Mouse (Mus musculus) heart, adult 2 months (tissue): ENCODE results near the gene Foxn3. TPM values are rescaled to one million over a fixed set of nuclear protein-coding genes. Genes with fewer than 3 reads are reported as not detected.
A peak's percentile ranks its signal among the peaks of the same experiment; 100 is the strongest.
"Not testable (repeated sequence)": the region's sequence is repeated elsewhere in the genome, so short reads cannot be mapped to it uniquely, and the experiment has no call there.

Experiments
- DNase-seq, 2 experiments: peaks; one replicate each; pipeline ENCODE4 v3.0.0; 2021
- H3K27ac ChIP-seq: fragments of 200-600 bp; 2 replicates; pipeline ENCODE4 v1.8.1; 2022
- H3K27me3 ChIP-seq: fragments of 200-500 bp; 2 replicates; pipeline ENCODE4 v1.6.1; 2012; ENCODE audit warnings: mild to moderate bottlenecking, low read length, inconsistent platforms, mixed read lengths; ENCODE audit not compliant: control insufficient read depth, insufficient read depth
- H3K36me3 ChIP-seq: fragments of 200-500 bp; 2 replicates; pipeline ENCODE4 v1.6.1; 2012; ENCODE audit warnings: low read length, inconsistent platforms; ENCODE audit not compliant: control insufficient read depth, insufficient read depth
- H3K4me1 ChIP-seq: fragments of 200-500 bp; 2 replicates; pipeline ENCODE4 v1.6.1; 2011; ENCODE audit warnings: low read length; ENCODE audit not compliant: control insufficient read depth, insufficient read depth
- H3K4me3 ChIP-seq: fragments of 200-600 bp; 2 replicates; pipeline ENCODE4 v1.8.1; 2022
- H3K79me2 ChIP-seq: fragments of 200-500 bp; replicated peaks from 2 replicates; pipeline ENCODE4 v1.6.1; 2012; ENCODE audit warnings: mild to moderate bottlenecking, inconsistent platforms, low read length, moderate library complexity, mixed read lengths; ENCODE audit not compliant: control insufficient read depth, insufficient read depth
- H3K9ac ChIP-seq: fragments of 200-500 bp; 2 replicates; pipeline ENCODE4 v1.6.1; 2012; ENCODE audit warnings: low read depth, mild to moderate bottlenecking, control low read depth, inconsistent platforms, low read length, mixed read lengths
- CTCF ChIP-seq: fragments of 200-600 bp; IDR thresholded peaks from 2 replicates; pipeline ENCODE4 v1.8.1; 2022; ENCODE audit warnings: antibody characterized with exemption, mild to moderate bottlenecking, moderate library complexity
- EP300 ChIP-seq: fragments of 200-500 bp; IDR thresholded peaks from 2 replicates; pipeline ENCODE4 v1.6.1; 2011; ENCODE audit warnings: low read depth, low read length, control low read depth; ENCODE audit not compliant: insufficient read depth
- POLR2A ChIP-seq: fragments of 200-500 bp; IDR thresholded peaks from 2 replicates; pipeline ENCODE4 v1.6.1; 2011; ENCODE audit warnings: mild to moderate bottlenecking, low read depth, low read length, control low read depth; ENCODE audit not compliant: insufficient read depth
- WGBS: fragments of 180-500 bp; shearing (Covaris S2); methylation state at CpG from one replicate; pipeline ENCODE4 v1.1.7; 2018; 5-methylcytosine and 5-hydroxymethylcytosine counted together
- intact Hi-C: fragments of 180-260 bp; cut with DNase I; formaldehyde crosslinking; loops from one replicate; pipeline ENCODE4 v1.15.1; 2025
- polyA plus RNA-seq: library from polyadenylated mRNA; depleted of rRNA; stranded (reverse); fragments of >200 nt; gene quantifications from 2 replicates; pipeline ENCODE4 v1.2.3, GENCODE M21; 2012
- total RNA-seq, 2 experiments: library from RNA; stranded (reverse); gene quantifications; 2 replicates each; pipeline ENCODE4 v1.2.3; 2021

The Foxn3 gene
- total and polyA plus RNA-seq, 3 experiments: 28.1 to 117 (median 106) TPM

DNA sequence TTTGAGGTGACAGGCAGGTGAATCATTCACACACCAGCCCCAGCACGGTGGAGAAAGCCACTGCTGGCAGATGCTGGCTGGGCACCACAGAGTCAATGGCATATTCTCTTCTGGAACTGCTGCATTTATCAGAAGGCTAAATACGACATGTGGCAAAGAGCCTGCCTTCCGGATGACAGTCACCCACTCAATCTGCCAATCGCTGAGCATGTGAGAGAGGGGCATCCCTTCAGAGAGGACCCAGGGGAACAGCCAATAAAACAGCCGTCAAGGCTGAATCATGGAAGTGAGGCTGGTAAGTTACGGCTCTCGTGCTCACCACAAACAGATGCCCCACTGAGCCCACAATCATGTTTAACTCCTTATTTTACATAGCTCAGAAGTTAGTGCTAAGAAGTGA, 366.4 kb downstream of the Foxn3 start:
- Histone ChIP-seq H3K36me3 (no peaks in the 10 kb centered on the region), H3K27ac (no peak overlapping the region), H3K9ac (no peak overlapping the region), H3K4me3 (no peak overlapping the region), H3K4me1 (peaks cover 1% of the 10 kb centered on the region; the same call in 1 of the 2 replicates), H3K79me2 (no peaks in the 10 kb centered on the region), H3K27me3 (no peaks in the 10 kb centered on the region)
- intact Hi-C loops: no loop called here
- DNase-seq: peak in 1 of 2 experiments; percentile 25
- TF ChIP-seq CTCF (no peak), POLR2A (no peak), EP300 (no peak)
- WGBS: 66% methylated on average over 7 of the region's 7 CpGs

DNA sequence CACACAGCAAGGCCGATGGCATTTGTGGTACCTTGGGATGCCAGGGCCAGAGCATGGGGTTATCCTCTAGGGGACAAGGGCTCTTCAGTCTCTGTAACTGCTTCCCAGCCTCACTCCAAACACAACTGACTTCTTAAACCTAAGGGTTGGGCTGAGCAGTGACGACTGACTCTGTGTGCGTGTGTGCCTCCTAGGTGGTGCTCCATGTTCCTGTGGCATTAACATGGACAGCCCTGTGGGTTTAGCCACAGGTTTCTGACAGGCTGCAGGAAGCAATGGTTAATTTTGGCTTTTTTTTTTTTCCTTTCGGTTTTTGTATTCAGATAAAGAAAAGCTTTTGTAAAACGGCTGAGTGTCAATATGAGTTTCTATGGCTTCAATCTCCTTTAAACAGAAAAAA, 367.7 kb downstream of the Foxn3 start:
- intact Hi-C loops: no loop called here
- DNase-seq: no peak
- Histone ChIP-seq H3K36me3 (no peaks in the 10 kb centered on the region), H3K27me3 (no peaks in the 10 kb centered on the region), H3K4me3 (no peak overlapping the region), H3K4me1 (peaks cover 1% of the 10 kb centered on the region; the same call in 1 of the 2 replicates), H3K9ac (no peak overlapping the region), H3K27ac (no peak overlapping the region), H3K79me2 (no peaks in the 10 kb centered on the region)
- WGBS: 88% methylated on average over 5 of the region's 5 CpGs
- TF ChIP-seq CTCF (no peak), POLR2A (no peak), EP300 (no peak)

DNA sequence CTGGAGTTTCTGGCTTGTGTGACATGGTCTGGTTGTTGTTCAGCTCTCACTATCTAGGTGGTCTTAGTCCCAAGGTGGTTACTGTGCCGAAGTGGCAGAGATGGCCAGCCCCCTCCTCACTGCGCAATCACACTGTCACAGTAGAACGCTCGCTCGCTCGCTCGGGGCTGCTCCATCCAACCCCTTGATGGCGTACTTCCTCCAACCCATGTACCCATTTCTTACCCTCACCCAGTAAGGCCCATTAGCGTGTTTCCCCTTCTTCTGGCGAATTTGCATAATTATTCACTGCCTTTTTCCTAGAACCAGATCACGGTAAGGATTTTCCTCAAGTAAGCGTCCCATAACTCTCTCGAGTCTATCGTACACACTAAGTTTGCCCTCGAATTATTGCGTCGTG, 369.3 kb downstream of the Foxn3 start:
- H3K9ac ChIP-seq, H3K4me1 ChIP-seq, H3K27ac ChIP-seq, intact Hi-C loops, H3K27me3 ChIP-seq, DNase-seq, H3K4me3 ChIP-seq, H3K36me3 ChIP-seq, H3K79me2 ChIP-seq: not testable (repeated sequence)
- 96% methylated on average over 17 of the region's 17 CpGs for WGBS

DNA sequence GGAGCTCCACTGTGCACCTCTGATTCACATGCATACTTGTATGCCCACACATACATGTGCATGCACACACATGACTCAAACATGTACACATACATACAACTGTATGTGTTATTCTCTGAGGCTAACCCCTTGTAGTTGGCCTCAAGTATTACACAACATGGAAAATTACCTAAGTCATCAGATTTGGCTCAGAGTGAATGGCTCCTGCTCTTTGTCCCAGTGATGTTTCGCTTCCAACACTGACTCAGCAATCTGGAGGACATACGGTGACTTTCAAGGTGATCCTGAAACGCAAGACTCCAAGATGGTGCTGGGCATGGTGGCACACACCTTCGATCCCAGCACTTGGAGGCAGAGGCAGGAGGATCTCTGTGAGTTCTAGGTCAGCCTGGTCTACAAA, 375.7 kb downstream of the Foxn3 start:
- 78% methylated on average over 4 of the region's 4 CpGs for WGBS
- no peaks in the 10 kb centered on the region for H3K36me3 ChIP-seq

DNA sequence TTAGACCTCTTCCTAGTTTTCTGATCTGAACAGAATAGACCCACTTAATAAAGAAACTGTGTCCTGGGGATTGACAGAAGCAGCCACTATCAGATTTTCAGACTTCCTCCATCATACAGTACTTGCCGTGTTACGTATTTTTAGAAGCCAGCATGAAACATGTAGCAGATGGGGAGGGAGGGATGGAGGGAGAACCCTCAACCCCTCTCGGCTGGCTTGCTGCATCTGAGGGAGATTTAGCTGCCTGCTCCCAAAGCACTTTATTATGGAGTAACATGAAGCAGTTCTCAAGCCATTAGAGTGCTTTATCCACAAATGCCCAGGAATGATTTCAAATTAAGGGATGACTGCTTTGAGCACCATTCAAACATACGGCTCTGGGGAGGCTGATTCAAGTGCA, 377.1 kb downstream of the Foxn3 start:
- intact Hi-C loops: no loop called here
- DNase-seq: no peak
- 64% methylated on average over 4 of the region's 4 CpGs for WGBS
- H3K27me3 ChIP-seq: no peaks in the 10 kb centered on the region
- TF ChIP-seq POLR2A (no peak), EP300 (no peak), CTCF (no peak)
- no peaks in the 10 kb centered on the region for H3K79me2 ChIP-seq
- H3K27ac ChIP-seq: no peak overlapping the region
- H3K4me1 ChIP-seq: no peaks in the 10 kb centered on the region
- H3K36me3 ChIP-seq: peaks cover 3% of the 10 kb centered on the region; the same call in 1 of the 2 replicates
- H3K9ac ChIP-seq: no peak overlapping the region
- H3K4me3 ChIP-seq: no peak overlapping the region

More for the DNA sequence above, 375.7 kb downstream of the Foxn3 start:
- Histone ChIP-seq H3K79me2 (no peaks in the 10 kb centered on the region), H3K27ac (no peak overlapping the region), H3K4me1 (no peaks in the 10 kb centered on the region), H3K27me3 (no peaks in the 10 kb centered on the region), H3K9ac (no peak overlapping the region), H3K4me3 (no peak overlapping the region)
- intact Hi-C loops: no loop called here
- DNase-seq: no peak
- no peak for TF ChIP-seq POLR2A
- no peak for TF ChIP-seq EP300
- TF ChIP-seq CTCF: no peak

DNA sequence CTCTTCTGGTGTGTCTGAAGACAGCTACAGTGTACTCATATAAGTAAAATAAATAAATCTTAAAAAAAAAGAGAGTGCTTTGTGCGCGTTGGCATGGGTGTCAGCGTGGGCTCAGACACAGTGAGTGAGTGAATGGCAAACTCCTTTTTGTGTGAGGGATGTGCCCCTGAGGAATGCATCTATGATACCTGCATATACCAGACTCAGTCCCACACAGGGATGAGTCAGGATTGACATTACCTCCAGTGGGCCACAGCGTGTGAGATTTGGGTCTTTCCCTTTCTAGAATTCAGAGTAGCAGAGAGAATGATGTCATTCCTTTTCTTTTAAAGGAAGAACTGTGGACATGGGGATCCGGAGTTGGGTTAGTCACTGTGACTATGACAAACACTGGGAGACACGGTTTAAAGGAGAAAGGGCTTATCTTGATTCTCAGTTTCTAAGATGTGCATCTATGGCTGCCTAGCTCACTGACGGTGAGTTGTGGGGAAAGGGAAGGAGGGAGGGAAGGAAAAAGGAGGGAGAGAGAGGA, 380.1 kb downstream of the Foxn3 start:
- Histone ChIP-seq H3K27me3 (no peaks in the 10 kb centered on the region), H3K79me2 (no peaks in the 10 kb centered on the region), H3K4me3 (no peak overlapping the region), H3K36me3 (peaks cover 3% of the 10 kb centered on the region; the same call in 1 of the 2 replicates), H3K9ac (no peak overlapping the region), H3K27ac (no peak overlapping the region), H3K4me1 (no peaks in the 10 kb centered on the region)
- DNase-seq: no peak
- intact Hi-C loops: no loop called here
- WGBS: 74% methylated on average over 7 of the region's 7 CpGs
- no peak for TF ChIP-seq EP300
- TF ChIP-seq POLR2A: no peak

DNA sequence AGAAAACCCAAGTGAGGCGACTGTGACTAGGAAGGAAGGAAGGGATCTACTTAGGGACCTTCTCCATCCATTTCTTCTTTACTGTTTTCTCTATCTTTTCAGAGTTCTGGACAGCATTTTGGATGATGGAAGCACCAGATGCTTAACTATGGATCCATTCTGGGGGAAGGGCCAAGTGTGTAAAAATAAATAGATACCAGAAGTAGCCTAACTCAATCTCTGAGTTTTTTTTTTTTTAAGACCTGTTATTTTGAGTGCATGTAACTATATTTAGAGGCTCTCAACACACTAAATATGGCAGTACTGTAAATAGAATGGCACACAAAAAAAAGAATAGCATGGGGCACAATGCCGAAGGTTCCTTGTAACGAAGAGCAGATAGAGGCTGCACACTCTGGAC, 381.0 kb downstream of the Foxn3 start:
- Histone ChIP-seq H3K4me3 (no peak overlapping the region), H3K27me3 (no peaks in the 10 kb centered on the region), H3K27ac (no peak overlapping the region; the same call in 1 of the 2 replicates), H3K79me2 (no peaks in the 10 kb centered on the region), H3K9ac (no peak overlapping the region), H3K36me3 (peaks cover 3% of the 10 kb centered on the region; the same call in 1 of the 2 replicates), H3K4me1 (no peaks in the 10 kb centered on the region)
- TF ChIP-seq CTCF (no peak), POLR2A (no peak)
- intact Hi-C loops: no loop called here
- 62% methylated on average over 3 of the region's 3 CpGs for WGBS
- no peak for DNase-seq
